Mouse (Mus musculus): ENCODE results near the gene Cavin2. TPM values are rescaled to one million over a fixed set of nuclear protein-coding genes. Genes with fewer than 3 reads are reported as not detected.

The Cavin2 gene
- polyA plus RNA-seq, 1 experiment from 2014 or later: 83.0 TPM

DNA sequence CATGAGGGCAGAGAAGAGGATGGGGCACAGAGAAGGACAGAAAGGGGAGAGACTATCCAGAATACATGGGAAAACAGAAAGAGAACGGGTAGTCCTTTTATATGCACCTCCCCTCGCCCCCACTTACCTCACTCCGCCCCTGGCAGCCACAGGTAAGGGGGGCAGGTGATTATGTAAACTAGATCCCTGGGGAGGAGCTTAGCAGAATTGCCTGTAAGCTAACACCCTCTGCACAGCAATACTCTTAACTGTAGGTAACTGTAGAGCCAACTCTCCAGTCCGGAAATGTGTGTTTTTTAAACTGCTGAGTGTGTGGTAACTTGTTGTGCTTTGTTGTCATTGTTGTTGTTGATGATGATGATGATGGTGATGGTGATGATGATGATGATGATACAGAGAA is 17.1 kb upstream of the Cavin2 start:
- Histone ChIP-seq H3K4me2 (replicated peaks) (no peak overlapping the region), H3K4me3 (replicated peaks) (no peak overlapping the region), H3K27ac (no peak overlapping the region), H3K4me1 (replicated peaks) (no peaks in the 10 kb centered on the region; the same call in 1 of the 2 replicates), H3K27me3 (replicated peaks) (no peaks in the 10 kb centered on the region), H3K9me3 (no peaks in the 10 kb centered on the region), H3K9ac (no peak overlapping the region), H3K36me3 (no peaks in the 10 kb centered on the region)
- ATAC-seq: no peak
- WGBS: 58% methylated on average over 4 of the region's 4 CpGs

GRCm38 (mm10) chr1:51272583-51273201 is 16.2 kb upstream of the Cavin2 start:
- no peaks in the 10 kb centered on the region; the same call in 1 of the 2 replicates for H3K4me1 ChIP-seq (replicated peaks)
- no peaks in the 10 kb centered on the region for H3K36me3 ChIP-seq
- H3K4me3 ChIP-seq (replicated peaks): no peak overlapping the region
- 58% methylated on average over 4 of the region's 4 CpGs for WGBS
- H3K4me2 ChIP-seq (replicated peaks): no peak overlapping the region
- H3K27ac ChIP-seq: no peak overlapping the region
- no peaks in the 10 kb centered on the region for H3K27me3 ChIP-seq (replicated peaks)
- H3K9me3 ChIP-seq: no peaks in the 10 kb centered on the region
- H3K9ac ChIP-seq: no peak overlapping the region
- no peak for ATAC-seq

- H3K4me1 ChIP-seq (replicated peaks): no peaks in the 10 kb centered on the region
- no peak overlapping the region for H3K4me2 ChIP-seq (replicated peaks)
- WGBS: 76% methylated on average over 2 of the region's 2 CpGs
- no peak overlapping the region for H3K9ac ChIP-seq
- no peak overlapping the region for H3K27ac ChIP-seq
- no peak for ATAC-seq
- no peaks in the 10 kb centered on the region for H3K9me3 ChIP-seq
- no peaks in the 10 kb centered on the region for H3K27me3 ChIP-seq (replicated peaks)
- H3K36me3 ChIP-seq: no peaks in the 10 kb centered on the region
- no peak overlapping the region for H3K4me3 ChIP-seq (replicated peaks)
These were observed 10.9 kb upstream of the Cavin2 start for GRCm38 (mm10) chr1:51277879-51278567.

GRCm38 (mm10) chr1:51288201-51288600 is 725 bp upstream of the Cavin2 start:
- H3K27ac ChIP-seq: peak overlapping the region; percentile 62
- no peaks in the 10 kb centered on the region for H3K27me3 ChIP-seq (replicated peaks)
- H3K4me3 ChIP-seq (replicated peaks): no peak overlapping the region; the same call in 1 of the 2 replicates
- no peak for ATAC-seq
- peak overlapping the region; percentile 59 for H3K4me2 ChIP-seq (replicated peaks)
- 0 out of 2 replicates have a peak, but pooled peaks cover 6% of the 10 kb centered on the region for H3K4me1 ChIP-seq (replicated peaks)
- WGBS: 40% methylated on average over 3 of the region's 3 CpGs
- H3K36me3 ChIP-seq: no peaks in the 10 kb centered on the region
- no peak overlapping the region for H3K9ac ChIP-seq
- H3K9me3 ChIP-seq: no peaks in the 10 kb centered on the region

GRCm38 (mm10) chr1:51289620-51290445 is 907 bp downstream of the Cavin2 start:
- Histone ChIP-seq H3K27ac (peak overlapping the region; percentile 82), H3K4me1 (replicated peaks) (0 out of 2 replicates have a peak, but pooled peaks cover 6% of the 10 kb centered on the region), H3K4me2 (replicated peaks) (peak overlapping the region; percentile 59), H3K9me3 (no peaks in the 10 kb centered on the region), H3K4me3 (replicated peaks) (peak overlapping the region; percentile 39), H3K27me3 (replicated peaks) (no peaks in the 10 kb centered on the region), H3K9ac (peak overlapping the region; percentile 43), H3K36me3 (no peaks in the 10 kb centered on the region)
- 41% methylated on average over 17 of the region's 17 CpGs for WGBS
- ATAC-seq: peak; percentile 55

GRCm38 (mm10) chr1:51290634-51291033 is 1.7 kb downstream of the Cavin2 start:
- Histone ChIP-seq H3K4me3 (replicated peaks) (peak overlapping the region; percentile 39), H3K9ac (peak overlapping the region; percentile 27; the same call in 1 of the 2 replicates), H3K9me3 (no peaks in the 10 kb centered on the region), H3K27ac (peak overlapping the region; percentile 57), H3K4me1 (replicated peaks) (0 out of 2 replicates have a peak, but pooled peaks cover 6% of the 10 kb centered on the region), H3K4me2 (replicated peaks) (peak overlapping the region; percentile 59), H3K27me3 (replicated peaks) (no peaks in the 10 kb centered on the region), H3K36me3 (no peaks in the 10 kb centered on the region)
- 32% methylated on average over 4 of the region's 4 CpGs for WGBS
- no peak for ATAC-seq

DNA sequence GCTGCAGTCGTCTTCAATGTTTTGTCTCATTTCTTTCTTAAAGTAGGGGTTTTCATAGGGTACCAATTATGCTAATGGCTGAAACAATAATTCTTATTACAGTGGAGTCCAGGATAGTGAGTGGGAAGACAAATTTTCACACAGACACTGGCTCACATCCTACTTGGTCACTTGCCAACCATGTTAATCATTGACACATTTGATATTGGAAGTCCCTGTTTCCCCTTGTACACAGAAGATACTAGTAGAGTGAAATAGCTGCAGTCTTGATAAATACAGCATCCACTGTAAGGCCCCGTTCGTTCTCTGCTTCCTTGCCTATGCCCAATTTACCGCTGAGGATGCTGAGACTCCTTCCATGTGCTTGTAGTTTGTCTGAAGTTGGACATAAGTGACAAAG is 3.4 kb downstream of the Cavin2 start:
- no peak for ATAC-seq
- Histone ChIP-seq H3K4me3 (replicated peaks) (0 out of 2 replicates have a peak overlapping the region, but pooled peaks have one; percentile 10), H3K9me3 (no peaks in the 10 kb centered on the region), H3K27ac (no peak overlapping the region), H3K36me3 (no peaks in the 10 kb centered on the region), H3K27me3 (replicated peaks) (no peaks in the 10 kb centered on the region), H3K9ac (no peak overlapping the region), H3K4me1 (replicated peaks) (0 out of 2 replicates have a peak, but pooled peaks cover 6% of the 10 kb centered on the region), H3K4me2 (replicated peaks) (peak overlapping the region; percentile 30)
- WGBS: 78% methylated on average over 4 of the region's 4 CpGs

DNA sequence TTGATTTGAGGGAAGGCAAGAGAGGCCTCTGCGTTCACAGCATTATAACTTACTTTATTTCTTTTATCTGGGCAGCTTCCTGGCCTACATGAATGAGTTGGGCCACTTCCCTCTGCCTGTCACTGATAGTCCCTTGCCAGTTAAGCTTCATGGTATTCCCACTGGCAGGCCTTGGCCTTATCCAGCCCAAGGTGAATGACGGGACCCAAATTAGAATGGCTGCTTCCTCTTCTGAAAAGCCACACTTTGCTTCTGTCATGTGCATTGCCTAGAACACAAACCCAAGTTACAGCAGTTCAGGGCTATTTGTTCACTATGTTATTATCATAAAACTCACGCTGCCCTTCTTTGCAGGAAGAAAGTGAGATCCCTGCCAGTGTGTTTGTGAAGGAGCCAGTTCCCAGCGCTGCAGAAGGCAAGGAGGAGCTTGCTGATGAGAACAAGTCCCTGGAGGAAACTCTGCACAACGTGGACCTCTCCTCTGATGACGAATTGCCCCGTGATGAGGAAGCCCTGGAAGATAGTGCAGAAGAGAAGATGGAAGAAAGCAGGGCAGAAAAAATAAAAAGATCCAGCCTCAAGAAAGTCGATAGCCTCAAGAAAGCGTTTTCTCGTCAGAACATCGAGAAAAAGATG is 11.5 kb downstream of the Cavin2 start:
- H3K27ac ChIP-seq: no peak overlapping the region
- no peak for ATAC-seq
- 74% methylated on average over 11 of the region's 11 CpGs for WGBS
- no peaks in the 10 kb centered on the region for H3K9me3 ChIP-seq
- H3K4me2 ChIP-seq (replicated peaks): no peak overlapping the region
- no peaks in the 10 kb centered on the region for H3K27me3 ChIP-seq (replicated peaks)
- H3K4me1 ChIP-seq (replicated peaks): no peaks in the 10 kb centered on the region
- no peak overlapping the region for H3K4me3 ChIP-seq (replicated peaks)
- H3K9ac ChIP-seq: no peak overlapping the region
- H3K36me3 ChIP-seq: peaks cover 2% of the 10 kb centered on the region; the same call in 1 of the 2 replicates

DNA sequence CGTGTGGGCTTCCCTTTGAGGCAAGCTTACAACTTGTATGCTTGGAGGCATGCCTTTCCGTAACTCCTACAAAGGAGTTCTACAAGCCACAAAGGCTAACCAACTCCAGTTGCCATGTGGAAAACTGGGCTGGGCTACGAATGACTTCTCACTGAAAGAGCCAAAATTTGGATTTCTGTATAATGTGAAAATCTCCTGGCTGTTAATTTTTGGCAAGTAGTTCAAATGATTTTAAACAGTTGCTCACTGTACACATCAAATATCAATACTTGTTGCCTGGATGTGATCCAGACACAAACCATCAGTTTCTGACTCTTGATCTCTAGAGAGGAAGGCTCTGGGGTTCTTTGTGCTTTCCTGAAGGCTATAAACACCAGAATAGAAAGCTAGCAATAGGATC is 18.1 kb downstream of the Cavin2 start:
- Histone ChIP-seq H3K4me2 (replicated peaks) (no peak overlapping the region), H3K27me3 (replicated peaks) (no peaks in the 10 kb centered on the region), H3K9ac (no peak overlapping the region), H3K9me3 (no peaks in the 10 kb centered on the region), H3K27ac (no peak overlapping the region), H3K36me3 (no peaks in the 10 kb centered on the region), H3K4me3 (replicated peaks) (no peak overlapping the region), H3K4me1 (replicated peaks) (no peaks in the 10 kb centered on the region)
- WGBS: 82% methylated on average over 3 of the region's 3 CpGs
- no peak for ATAC-seq

- WGBS: 31% methylated on average over 2 of the region's 2 CpGs
- no peaks in the 10 kb centered on the region for H3K36me3 ChIP-seq
These were observed 26.6 kb downstream of the Cavin2 start for GRCm38 (mm10) chr1:51315476-51315875.

DNA sequence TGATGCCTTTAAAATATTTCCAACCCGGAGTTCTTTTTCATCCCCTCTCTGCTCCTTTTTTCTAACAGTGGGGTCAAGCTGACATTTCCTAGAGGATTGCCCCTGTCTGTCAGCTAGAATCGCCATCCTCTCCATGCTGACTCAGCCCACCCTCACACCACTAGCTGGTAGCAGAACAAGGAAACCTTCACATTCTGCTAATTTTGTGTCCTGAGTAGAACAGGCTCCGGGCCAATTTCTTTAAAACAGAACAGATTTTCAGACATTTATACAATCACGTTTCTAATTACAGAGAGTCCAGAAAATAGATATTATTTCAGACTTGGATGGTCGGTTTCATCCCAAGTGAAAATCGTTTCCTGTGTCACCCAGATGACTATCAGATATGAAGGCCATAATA is 34.6 kb downstream of the Cavin2 start:
- Histone ChIP-seq H3K4me3 (replicated peaks) (no peak overlapping the region), H3K27ac (no peak overlapping the region), H3K9ac (no peak overlapping the region), H3K27me3 (replicated peaks) (no peaks in the 10 kb centered on the region), H3K4me2 (replicated peaks) (no peak overlapping the region), H3K4me1 (replicated peaks) (no peaks in the 10 kb centered on the region), H3K9me3 (no peaks in the 10 kb centered on the region), H3K36me3 (no peaks in the 10 kb centered on the region)
- no peak for ATAC-seq
- WGBS: 72% methylated on average over 6 of the region's 6 CpGs

More at GRCm38 (mm10) chr1:51315476-51315875, 26.6 kb downstream of the Cavin2 start:
- H3K4me3 ChIP-seq (replicated peaks): no peak overlapping the region
- no peak for ATAC-seq
- H3K4me2 ChIP-seq (replicated peaks): no peak overlapping the region
- no peaks in the 10 kb centered on the region for H3K4me1 ChIP-seq (replicated peaks)
- no peak overlapping the region for H3K27ac ChIP-seq
- no peaks in the 10 kb centered on the region for H3K9me3 ChIP-seq
- no peaks in the 10 kb centered on the region for H3K27me3 ChIP-seq (replicated peaks)
- no peak overlapping the region for H3K9ac ChIP-seq

- Histone ChIP-seq H3K4me1 (replicated peaks) (peaks cover 7% of the 10 kb centered on the region; the same call in 1 of the 2 replicates), H3K9ac (no peak overlapping the region), H3K9me3 (no peaks in the 10 kb centered on the region), H3K36me3 (no peaks in the 10 kb centered on the region), H3K27me3 (replicated peaks) (no peaks in the 10 kb centered on the region), H3K4me2 (replicated peaks) (no peak overlapping the region), H3K27ac (no peak overlapping the region), H3K4me3 (replicated peaks) (no peak overlapping the region)
- WGBS: 95% methylated on average over 1 of the region's 1 CpGs
- ATAC-seq: no peak
These were observed 39.6 kb downstream of the Cavin2 start for GRCm38 (mm10) chr1:51328541-51328940.
